Mouse (Mus musculus) liver, postnatal 0 days (tissue): ENCODE measurements around the gene Armcx3.
"Not testable (repeated sequence)": the region's sequence is repeated elsewhere in the genome, so short reads cannot be mapped to it uniquely, and the experiment has no call there.

Experiments used
- CTCF ChIP-seq: sonication (generic); IDR thresholded peaks from 2 replicates; pipeline ENCODE4 v1.5.1; 2016; ENCODE audit warnings: antibody characterized with exemption, low read depth
- EP300 ChIP-seq: IDR thresholded peaks from 2 replicates; pipeline ENCODE4 v1.6.1; 2016; ENCODE audit warnings: antibody characterized with exemption, low read depth, mild to moderate bottlenecking

DNA sequence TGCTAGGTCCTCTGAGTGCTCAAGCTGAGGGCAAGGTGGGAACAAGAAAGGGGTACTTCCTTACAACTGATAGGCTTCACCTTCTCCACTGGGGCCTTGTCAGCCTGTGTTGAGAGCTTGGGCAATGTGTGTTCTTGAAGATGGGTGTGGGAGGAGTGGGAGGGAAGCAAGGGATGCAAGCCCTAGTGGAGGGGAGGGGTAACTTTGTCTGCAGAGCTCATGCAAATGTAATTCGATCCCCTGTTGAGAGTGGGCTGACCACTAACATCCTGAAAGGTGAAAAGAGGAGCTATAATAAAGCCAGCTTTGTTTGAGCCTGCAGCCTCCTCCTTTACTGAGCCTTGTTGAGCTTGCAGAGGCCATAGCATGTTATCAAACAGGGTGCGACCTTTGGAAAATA is 32.6 kb upstream of the Armcx3 start:
- TF ChIP-seq EP300, CTCF: not testable (repeated sequence)
